Mouse (Mus musculus) midbrain, embryonic 14.5 days (tissue): ENCODE measurements around the gene Zbtb18. TPM values are rescaled to one million over a fixed set of nuclear protein-coding genes. Genes with fewer than 3 reads are reported as not detected.

Experiments used
- ATAC-seq: fragments of 200-750 bp; cut with Nextera tagmentation; 2 replicates; pipeline ENCODE4 v1.8.0; 2017; ENCODE audit warnings: moderate number of reproducible peaks, moderate library complexity; ENCODE audit not compliant: low FRiP score, low TSS enrichment
- DNase-seq: peaks from one replicate; pipeline ENCODE4 v3.0.0-alpha.2; 2015
- H3K27ac ChIP-seq: fragments of 300-500 bp; sonication (generic); replicated peaks from 2 replicates; pipeline ENCODE4 v1.5.1; 2014; ENCODE audit warnings: mild to moderate bottlenecking, low read depth, low read length, moderate library complexity
- H3K27me3 ChIP-seq: fragments of 300-500 bp; sonication (generic); 2 replicates; pipeline ENCODE4 v1.6.1; 2014; ENCODE audit warnings: low read length, control low read depth, mixed read lengths; ENCODE audit not compliant: control insufficient read depth, insufficient read depth
- H3K36me3 ChIP-seq: fragments of 300-500 bp; sonication (generic); 2 replicates; pipeline ENCODE4 v1.6.1; 2014; ENCODE audit warnings: low read length, control low read depth; ENCODE audit not compliant: control insufficient read depth, insufficient read depth
- H3K4me1 ChIP-seq: fragments of 300-500 bp; sonication (generic); 2 replicates; pipeline ENCODE4 v1.6.1; 2014; ENCODE audit warnings: mild to moderate bottlenecking, antibody characterized with exemption, low read length, control low read depth; ENCODE audit not compliant: control insufficient read depth, insufficient read depth
- H3K4me2 ChIP-seq: fragments of 300-500 bp; sonication (generic); 2 replicates; pipeline ENCODE4 v1.6.1; 2014; ENCODE audit warnings: mild to moderate bottlenecking, low read length, moderate library complexity
- H3K4me3 ChIP-seq: fragments of 300-500 bp; sonication (generic); replicated peaks from 2 replicates; pipeline ENCODE4 v1.5.1; 2014; ENCODE audit warnings: low read depth, low read length
- H3K9ac ChIP-seq: fragments of 300-500 bp; sonication (generic); replicated peaks from 2 replicates; pipeline ENCODE4 v1.6.1; 2014; ENCODE audit warnings: mild to moderate bottlenecking, low read length, moderate library complexity
- H3K9me3 ChIP-seq: fragments of 300-500 bp; sonication (generic); 2 replicates; pipeline ENCODE4 v1.6.1; 2016; ENCODE audit warnings: low read length, control low read depth, mixed read lengths; ENCODE audit not compliant: control insufficient read depth
- WGBS: fragments of 180-500 bp; shearing (Covaris S2); extraction: QIAGEN DNeasy Blood & Tissue Kit; methylation state at CpG from one replicate; pipeline ENCODE4 v1.1.7; 2014; 5-methylcytosine and 5-hydroxymethylcytosine counted together
- polyA plus RNA-seq: library from polyadenylated mRNA; unstranded; fragments of >200 nt; fragmentation: Nextera tagmentation; extraction: Ambion mirVana; gene quantifications from 2 replicates; pipeline ENCODE4 v1.2.1, GENCODE M21; 2014

The Zbtb18 gene
- polyA plus RNA-seq, 1 experiment from 2014 or later = 11.9 TPM

GRCm38 (mm10) chr1:177459536-177459935 lies 17.4 kb downstream of the Zbtb18 start:
- Histone ChIP-seq H3K4me1 (no peaks in the 10 kb centered on the region), H3K9ac (no peak overlapping the region), H3K27ac (no peak overlapping the region), H3K27me3 (no peaks in the 10 kb centered on the region), H3K9me3 (no peaks in the 10 kb centered on the region), H3K4me2 (no peak overlapping the region), H3K36me3 (no peaks in the 10 kb centered on the region), H3K4me3 (no peak overlapping the region)
- DNase-seq = no peak
- ATAC-seq = no peak
- 70% methylated on average over 2 of the region's 2 CpGs for WGBS

- H3K27ac ChIP-seq = no peak overlapping the region
- no peak overlapping the region for H3K4me3 ChIP-seq
- no peaks in the 10 kb centered on the region for H3K9me3 ChIP-seq
- ATAC-seq (no peak), DNase-seq (no peak)
- no peaks in the 10 kb centered on the region for H3K27me3 ChIP-seq
- no peaks in the 10 kb centered on the region for H3K4me1 ChIP-seq
- no peak overlapping the region for H3K9ac ChIP-seq
- no peak overlapping the region for H3K4me2 ChIP-seq
- WGBS = 73% methylated on average over 8 of the region's 8 CpGs
- H3K36me3 ChIP-seq = no peaks in the 10 kb centered on the region
These were observed 25.0 kb downstream of the Zbtb18 start for GRCm38 (mm10) chr1:177467150-177467549.

GRCm38 (mm10) chr1:177468436-177468835 lies 26.3 kb downstream of the Zbtb18 start:
- no peaks in the 10 kb centered on the region for H3K4me1 ChIP-seq
- no peak overlapping the region for H3K9ac ChIP-seq
- no peak overlapping the region for H3K27ac ChIP-seq
- no peaks in the 10 kb centered on the region for H3K9me3 ChIP-seq
- no peaks in the 10 kb centered on the region for H3K36me3 ChIP-seq
- ATAC-seq = no peak
- H3K4me2 ChIP-seq = no peak overlapping the region
- no peaks in the 10 kb centered on the region for H3K27me3 ChIP-seq
- H3K4me3 ChIP-seq = no peak overlapping the region
- no peak for DNase-seq
- 83% methylated on average over 5 of the region's 5 CpGs for WGBS

GRCm38 (mm10) chr1:177470091-177470490 lies 27.9 kb downstream of the Zbtb18 start:
- H3K4me1 ChIP-seq = no peaks in the 10 kb centered on the region
- H3K36me3 ChIP-seq = no peaks in the 10 kb centered on the region
- WGBS = 80% methylated on average over 4 of the region's 4 CpGs
- no peak overlapping the region for H3K4me2 ChIP-seq
- H3K9ac ChIP-seq = no peak overlapping the region
- no peak overlapping the region for H3K4me3 ChIP-seq
- no peak for ATAC-seq
- H3K9me3 ChIP-seq = no peaks in the 10 kb centered on the region
- no peak overlapping the region for H3K27ac ChIP-seq
- no peaks in the 10 kb centered on the region for H3K27me3 ChIP-seq
- no peak for DNase-seq

- DNase-seq (no peak), ATAC-seq (no peak)
- H3K27me3 ChIP-seq = no peaks in the 10 kb centered on the region
- no peak overlapping the region for H3K4me3 ChIP-seq
- no peaks in the 10 kb centered on the region for H3K9me3 ChIP-seq
- H3K4me1 ChIP-seq = no peaks in the 10 kb centered on the region
- H3K36me3 ChIP-seq = no peaks in the 10 kb centered on the region
- H3K4me2 ChIP-seq = no peak overlapping the region
- 91% methylated on average over 2 of the region's 2 CpGs for WGBS
- no peak overlapping the region for H3K9ac ChIP-seq
- no peak overlapping the region for H3K27ac ChIP-seq
These were observed 28.8 kb downstream of the Zbtb18 start for GRCm38 (mm10) chr1:177470951-177471350.

- ATAC-seq = no peak
- H3K27me3 ChIP-seq = no peaks in the 10 kb centered on the region
- WGBS = 86% methylated on average over 13 of the region's 13 CpGs
- H3K36me3 ChIP-seq = no peaks in the 10 kb centered on the region
- no peak overlapping the region for H3K27ac ChIP-seq
- H3K4me2 ChIP-seq = no peak overlapping the region
- no peaks in the 10 kb centered on the region for H3K4me1 ChIP-seq
- H3K9ac ChIP-seq = no peak overlapping the region
- no peak overlapping the region for H3K4me3 ChIP-seq
- DNase-seq = no peak
- H3K9me3 ChIP-seq = no peaks in the 10 kb centered on the region
These were observed 33.5 kb downstream of the Zbtb18 start for GRCm38 (mm10) chr1:177475542-177476197.

- H3K4me2 ChIP-seq = no peak overlapping the region
- no peaks in the 10 kb centered on the region for H3K4me1 ChIP-seq
- H3K27ac ChIP-seq = no peak overlapping the region
- no peak overlapping the region for H3K9ac ChIP-seq
- H3K9me3 ChIP-seq = no peaks in the 10 kb centered on the region
- 91% methylated on average over 2 of the region's 2 CpGs for WGBS
- H3K4me3 ChIP-seq = no peak overlapping the region
- DNase-seq (no peak), ATAC-seq (no peak)
- no peaks in the 10 kb centered on the region for H3K36me3 ChIP-seq
- no peaks in the 10 kb centered on the region for H3K27me3 ChIP-seq
These were observed 36.4 kb downstream of the Zbtb18 start for GRCm38 (mm10) chr1:177478578-177478977.

GRCm38 (mm10) chr1:177479356-177480004 lies 37.3 kb downstream of the Zbtb18 start:
- H3K27ac ChIP-seq = no peak overlapping the region
- H3K36me3 ChIP-seq = no peaks in the 10 kb centered on the region
- no peaks in the 10 kb centered on the region for H3K9me3 ChIP-seq
- no peak for ATAC-seq
- no peak for DNase-seq
- H3K4me3 ChIP-seq = no peak overlapping the region
- no peaks in the 10 kb centered on the region for H3K4me1 ChIP-seq
- no peak overlapping the region for H3K9ac ChIP-seq
- H3K27me3 ChIP-seq = no peaks in the 10 kb centered on the region
- 64% methylated on average over 10 of the region's 10 CpGs for WGBS
- no peak overlapping the region for H3K4me2 ChIP-seq

GRCm38 (mm10) chr1:177483612-177484011 lies 41.5 kb downstream of the Zbtb18 start:
- H3K4me2 ChIP-seq = no peak overlapping the region
- no peak overlapping the region for H3K4me3 ChIP-seq
- H3K27me3 ChIP-seq = no peaks in the 10 kb centered on the region
- no peak for DNase-seq
- WGBS = 93% methylated on average over 2 of the region's 2 CpGs
- H3K9me3 ChIP-seq = no peaks in the 10 kb centered on the region
- no peaks in the 10 kb centered on the region for H3K36me3 ChIP-seq
- H3K27ac ChIP-seq = no peak overlapping the region
- peaks cover 5% of the 10 kb centered on the region for H3K4me1 ChIP-seq
- H3K9ac ChIP-seq = no peak overlapping the region
- ATAC-seq = no peak
